Mouse (Mus musculus) limb, embryonic 11.5 days (tissue): Measurements from ENCODE around the gene Paxbp1. TPM values are rescaled to one million over a fixed set of nuclear protein-coding genes. Genes with fewer than 3 reads are reported as not detected.
A peak's percentile ranks its signal among the peaks of the same experiment; 100 is the strongest.
"Not testable (repeated sequence)": the region's sequence is repeated elsewhere in the genome, so short reads cannot be mapped to it uniquely, and the experiment has no call there.

ENCODE experiments used
- ATAC-seq: fragments of 200-750 bp; cut with Nextera tagmentation; 2 replicates; pipeline ENCODE4 v1.8.0; 2017; ENCODE audit warnings: low read depth; ENCODE audit not compliant: insufficient number of reproducible peaks, low FRiP score, low TSS enrichment
- DNase-seq: peaks from one replicate; pipeline ENCODE4 v3.0.0-alpha.2; 2015; ENCODE audit warnings: low spot score
- H3K27ac ChIP-seq: fragments of 300-500 bp; sonication (generic); replicated peaks from 2 replicates; pipeline ENCODE4 v1.5.1; 2014; ENCODE audit warnings: low read depth, mild to moderate bottlenecking, low read length
- H3K27me3 ChIP-seq: fragments of 300-500 bp; sonication (generic); 2 replicates; pipeline ENCODE4 v1.6.1; 2014; ENCODE audit warnings: mild to moderate bottlenecking, low read length, mixed read lengths; ENCODE audit not compliant: control insufficient read depth, insufficient read depth
- H3K36me3 ChIP-seq: fragments of 300-500 bp; sonication (generic); 2 replicates; pipeline ENCODE4 v1.6.1; 2014; ENCODE audit warnings: mild to moderate bottlenecking, low read length, moderate library complexity, mixed read lengths; ENCODE audit not compliant: control insufficient read depth, insufficient read depth
- H3K4me1 ChIP-seq: fragments of 300-500 bp; sonication (generic); 2 replicates; pipeline ENCODE4 v1.6.1; 2014; ENCODE audit warnings: low read length, mixed read lengths; ENCODE audit not compliant: control insufficient read depth, insufficient read depth
- H3K4me2 ChIP-seq: fragments of 300-500 bp; sonication (generic); 2 replicates; pipeline ENCODE4 v1.6.1; 2014; ENCODE audit warnings: low read depth, mild to moderate bottlenecking, moderate library complexity; ENCODE audit not compliant: severe bottlenecking
- H3K4me3 ChIP-seq: fragments of 300-500 bp; sonication (generic); 2 replicates; pipeline ENCODE4 v1.5.1; 2014; ENCODE audit warnings: low read depth, low read length
- H3K9ac ChIP-seq: fragments of 300-500 bp; sonication (generic); 2 replicates; pipeline ENCODE4 v1.6.1; 2014; ENCODE audit warnings: mild to moderate bottlenecking, low read length
- H3K9me3 ChIP-seq: fragments of 300-500 bp; sonication (generic); 2 replicates; pipeline ENCODE4 v1.6.1; 2016; ENCODE audit warnings: low read length; ENCODE audit not compliant: control insufficient read depth
- WGBS: fragments of 180-500 bp; shearing (Covaris S2); extraction: QIAGEN DNeasy Blood & Tissue Kit; methylation state at CpG from one replicate; pipeline ENCODE4 v1.1.7; 2014; 5-methylcytosine and 5-hydroxymethylcytosine counted together
- polyA plus RNA-seq: library from polyadenylated mRNA; unstranded; fragments of >200 nt; fragmentation: Nextera tagmentation; extraction: Ambion mirVana; gene quantifications from 2 replicates; pipeline ENCODE4 v1.2.1, GENCODE M21; 2014

Paxbp1 gene
- polyA plus RNA-seq, 1 experiment from 2014 or later, result 89.3 TPM

GRCm38 (mm10) chr16:91075423-91075822 is 31.1 kb upstream of the Paxbp1 start:
- WGBS, result 82% methylated on average over 8 of the region's 8 CpGs
- not testable (repeated sequence) for H3K9ac ChIP-seq, H3K27ac ChIP-seq, H3K36me3 ChIP-seq, H3K4me1 ChIP-seq, H3K27me3 ChIP-seq, ATAC-seq, H3K4me3 ChIP-seq, H3K4me2 ChIP-seq, DNase-seq, H3K9me3 ChIP-seq

DNA sequence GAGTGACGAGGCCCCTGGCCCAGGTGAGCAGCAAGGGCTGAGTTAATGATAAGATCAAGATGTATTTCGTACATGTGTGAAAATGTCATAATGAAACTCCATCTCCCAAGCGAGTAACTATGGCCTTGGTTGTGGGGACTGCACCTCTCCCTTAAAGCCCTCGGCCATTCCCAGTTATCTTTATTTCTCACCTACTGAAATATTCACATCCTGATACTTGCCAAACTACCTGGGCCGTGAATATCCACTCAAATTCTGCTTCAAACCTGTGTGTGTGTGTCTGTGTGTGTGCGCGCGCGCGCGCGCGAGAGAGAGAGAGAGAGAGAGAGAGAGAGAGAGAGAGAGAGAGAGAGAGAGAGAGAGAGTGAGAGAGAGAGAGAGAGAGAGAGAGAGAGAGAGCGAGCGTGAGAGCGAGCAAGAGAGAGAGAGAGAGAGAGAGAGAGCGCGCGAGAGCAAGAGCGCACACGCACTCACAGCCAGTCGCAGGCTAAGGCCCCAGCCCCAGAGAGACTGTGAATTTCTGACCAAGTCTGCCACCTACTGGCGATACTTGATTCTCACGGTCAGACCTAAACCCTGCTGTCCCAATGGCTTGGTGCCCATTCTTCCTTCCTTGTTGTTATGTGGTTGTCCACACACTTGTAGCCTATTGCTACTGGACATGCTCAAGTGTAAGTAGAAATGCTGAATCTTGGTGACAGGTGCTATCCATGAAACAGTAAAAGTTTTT is 29.0 kb upstream of the Paxbp1 start:
- Histone ChIP-seq H3K4me3 (no peak overlapping the region), H3K36me3 (no peaks in the 10 kb centered on the region), H3K27ac (no peak overlapping the region), H3K27me3 (no peaks in the 10 kb centered on the region), H3K9ac (no peak overlapping the region), H3K4me1 (peaks cover 3% of the 10 kb centered on the region; the same call in 1 of the 2 replicates), H3K4me2 (no peak overlapping the region), H3K9me3 (no peaks in the 10 kb centered on the region)
- peak; percentile 89; the same call in 1 of the 2 replicates for ATAC-seq
- 39% methylated on average over 23 of the region's 24 CpGs for WGBS
- DNase-seq, result peak; percentile 93

- ATAC-seq (no peak), DNase-seq (no peak)
- no peak overlapping the region for H3K4me2 ChIP-seq
- 98% methylated on average over 1 of the region's 1 CpGs for WGBS
- peaks cover 3% of the 10 kb centered on the region; the same call in 1 of the 2 replicates for H3K4me1 ChIP-seq
- H3K27ac ChIP-seq, result no peak overlapping the region
- H3K27me3 ChIP-seq, result no peaks in the 10 kb centered on the region
- no peaks in the 10 kb centered on the region for H3K36me3 ChIP-seq
- H3K4me3 ChIP-seq, result no peak overlapping the region
- no peak overlapping the region for H3K9ac ChIP-seq
- no peaks in the 10 kb centered on the region for H3K9me3 ChIP-seq
Measured at GRCm38 (mm10) chr16:91072256-91072655, 27.9 kb upstream of the Paxbp1 start.

DNA sequence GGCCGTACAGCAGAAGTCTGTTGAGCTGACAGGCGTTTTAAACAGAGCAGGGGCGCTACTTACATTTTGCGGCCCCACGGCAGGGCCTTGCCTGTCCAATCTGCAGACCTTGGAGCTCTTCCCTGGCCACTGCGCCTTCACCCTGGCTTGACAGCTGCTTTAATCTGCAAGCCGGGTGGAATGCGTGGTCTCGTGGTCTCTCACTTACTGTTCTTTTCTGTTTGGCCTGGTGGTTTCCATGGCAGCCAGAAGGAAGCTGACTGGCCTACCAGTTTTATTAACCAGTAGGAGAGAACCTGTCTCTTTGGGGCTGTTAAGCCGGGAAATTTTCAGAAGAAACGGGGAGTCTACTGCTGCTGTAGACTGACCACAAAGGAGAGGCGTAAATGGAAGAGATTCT is 24.6 kb upstream of the Paxbp1 start:
- Histone ChIP-seq H3K4me1 (peaks cover 3% of the 10 kb centered on the region; the same call in 1 of the 2 replicates), H3K36me3 (no peaks in the 10 kb centered on the region), H3K4me3 (no peak overlapping the region), H3K9ac (no peak overlapping the region; the same call in 1 of the 2 replicates), H3K4me2 (no peak overlapping the region), H3K27ac (no peak overlapping the region), H3K9me3 (no peaks in the 10 kb centered on the region), H3K27me3 (no peaks in the 10 kb centered on the region)
- DNase-seq (peak; percentile 44), ATAC-seq (no peak)
- 43% methylated on average over 12 of the region's 12 CpGs for WGBS

DNA sequence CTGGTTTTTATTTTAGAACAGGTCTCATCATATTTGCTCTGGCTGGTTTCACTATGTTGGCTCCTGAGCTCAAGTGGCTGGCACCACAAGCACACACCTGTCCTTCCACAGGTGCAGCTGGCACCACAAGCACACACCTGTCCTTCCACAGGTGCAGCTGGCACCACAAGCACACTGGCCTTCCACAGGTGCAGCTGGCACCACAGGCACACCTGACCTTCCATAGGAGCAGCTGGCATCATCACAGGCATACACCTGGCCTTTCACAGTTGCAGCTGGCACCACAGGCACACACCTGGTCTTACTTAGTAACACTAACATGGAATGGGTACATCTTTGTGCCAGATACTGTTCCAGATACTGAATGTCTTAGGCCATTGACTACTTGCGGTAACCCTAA is 22.8 kb upstream of the Paxbp1 start:
- no peak for DNase-seq
- Histone ChIP-seq H3K36me3 (no peaks in the 10 kb centered on the region), H3K4me2 (no peak overlapping the region), H3K27ac (no peak overlapping the region), H3K4me1 (peaks cover 3% of the 10 kb centered on the region; the same call in 1 of the 2 replicates), H3K9me3 (no peaks in the 10 kb centered on the region), H3K27me3 (no peaks in the 10 kb centered on the region), H3K9ac (no peak overlapping the region), H3K4me3 (no peak overlapping the region)
- 91% methylated on average over 1 of the region's 1 CpGs for WGBS
- ATAC-seq, result no peak

DNA sequence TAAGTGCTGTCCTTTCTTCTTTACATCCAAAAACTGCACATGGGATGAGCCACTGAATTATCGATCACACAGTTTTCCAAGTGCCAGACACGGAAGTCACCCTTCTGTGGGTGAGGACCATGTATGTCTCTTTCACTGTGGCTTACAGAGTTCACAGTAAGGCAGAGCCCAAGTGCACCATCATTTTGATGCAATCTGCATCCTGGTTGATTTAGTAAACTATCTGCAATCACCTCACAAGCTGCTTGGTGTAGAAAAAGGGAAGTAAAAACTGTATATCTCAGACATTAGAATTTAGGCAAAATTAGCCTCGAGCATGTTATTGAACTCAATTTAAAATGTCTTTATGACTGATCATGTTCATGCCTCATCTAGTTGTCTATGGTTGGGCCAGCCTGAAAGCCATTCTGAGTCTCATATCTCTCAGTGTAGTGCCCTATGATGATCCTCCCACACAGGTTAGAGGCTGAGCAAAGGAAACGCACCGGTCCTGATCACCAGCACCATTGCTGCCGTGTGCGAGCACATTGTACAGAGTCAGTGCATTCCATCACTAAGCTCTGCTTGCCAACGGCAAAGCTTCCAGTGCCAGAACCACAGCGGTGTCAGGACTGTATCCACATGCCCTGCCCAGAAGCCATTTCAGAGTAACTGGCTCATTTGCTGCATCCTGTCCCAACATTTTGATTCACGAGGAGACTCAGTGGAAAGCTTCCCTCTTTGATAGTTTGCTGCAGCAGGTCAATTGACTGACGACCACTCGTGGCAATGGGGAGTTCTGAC is 20.4 kb upstream of the Paxbp1 start:
- ATAC-seq (no peak), DNase-seq (no peak)
- H3K4me1 ChIP-seq, result peaks cover 3% of the 10 kb centered on the region; the same call in 1 of the 2 replicates
- no peak overlapping the region for H3K4me2 ChIP-seq
- no peaks in the 10 kb centered on the region for H3K36me3 ChIP-seq
- WGBS, result 87% methylated on average over 12 of the region's 12 CpGs
- no peaks in the 10 kb centered on the region for H3K9me3 ChIP-seq
- no peaks in the 10 kb centered on the region for H3K27me3 ChIP-seq
- no peak overlapping the region for H3K27ac ChIP-seq
- no peak overlapping the region for H3K9ac ChIP-seq
- H3K4me3 ChIP-seq, result no peak overlapping the region

- Histone ChIP-seq H3K36me3 (no peaks in the 10 kb centered on the region), H3K27me3 (no peaks in the 10 kb centered on the region), H3K4me2 (no peak overlapping the region), H3K27ac (no peak overlapping the region), H3K9me3 (no peaks in the 10 kb centered on the region), H3K9ac (no peak overlapping the region), H3K4me3 (no peak overlapping the region), H3K4me1 (peaks cover under 1% of the 10 kb centered on the region; the same call in 1 of the 2 replicates)
- no peak for ATAC-seq
- 91% methylated on average over 10 of the region's 10 CpGs for WGBS
- no peak for DNase-seq
Measured at GRCm38 (mm10) chr16:91063786-91064185, 19.4 kb upstream of the Paxbp1 start.

DNA sequence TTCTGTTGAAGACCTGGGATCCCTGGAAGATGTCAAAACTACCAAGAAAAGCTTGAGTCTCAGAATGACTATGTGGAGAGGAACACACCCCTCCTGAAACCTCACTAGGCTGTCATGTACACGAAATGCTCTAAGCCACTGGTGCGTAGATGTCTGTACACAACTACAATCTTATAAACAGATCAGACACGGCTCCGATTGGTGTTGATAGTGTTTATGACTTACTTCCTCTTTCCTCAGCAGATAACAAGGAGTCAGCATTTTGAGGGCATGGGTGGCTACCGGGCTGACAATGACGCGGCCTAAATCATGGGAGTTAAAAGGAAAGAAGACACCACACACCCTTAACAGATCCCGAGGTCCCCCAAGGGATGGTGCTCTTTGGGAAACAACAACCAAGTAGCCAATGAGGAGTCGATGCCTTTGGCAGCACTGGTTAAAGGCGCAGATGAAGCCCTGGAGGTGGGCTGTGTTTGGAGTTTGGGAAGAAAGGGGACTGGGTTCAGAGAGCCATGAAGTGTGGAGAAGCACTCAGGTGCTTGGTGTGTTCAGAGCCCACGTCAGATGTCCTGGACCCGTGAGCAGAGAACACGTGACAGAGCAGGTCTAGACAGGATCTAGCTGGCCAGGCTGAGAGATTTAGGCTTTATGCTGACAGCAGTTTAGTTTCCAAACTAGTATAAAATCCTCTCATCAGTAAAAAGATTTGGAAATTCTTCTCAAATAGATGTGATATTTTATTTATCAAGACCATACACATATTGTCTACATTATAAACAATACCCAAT is 17.4 kb upstream of the Paxbp1 start:
- H3K4me3 ChIP-seq, result no peak overlapping the region
- no peak overlapping the region for H3K27ac ChIP-seq
- H3K4me1 ChIP-seq, result no peaks in the 10 kb centered on the region
- H3K9ac ChIP-seq, result no peak overlapping the region
- ATAC-seq (no peak), DNase-seq (no peak)
- H3K27me3 ChIP-seq, result no peaks in the 10 kb centered on the region
- no peaks in the 10 kb centered on the region for H3K9me3 ChIP-seq
- H3K36me3 ChIP-seq, result no peaks in the 10 kb centered on the region
- no peak overlapping the region for H3K4me2 ChIP-seq
- WGBS, result 75% methylated on average over 13 of the region's 13 CpGs
